Comparison of ENCODE assay signal across 8 mouse cellular contexts in the genomic region with DNA sequence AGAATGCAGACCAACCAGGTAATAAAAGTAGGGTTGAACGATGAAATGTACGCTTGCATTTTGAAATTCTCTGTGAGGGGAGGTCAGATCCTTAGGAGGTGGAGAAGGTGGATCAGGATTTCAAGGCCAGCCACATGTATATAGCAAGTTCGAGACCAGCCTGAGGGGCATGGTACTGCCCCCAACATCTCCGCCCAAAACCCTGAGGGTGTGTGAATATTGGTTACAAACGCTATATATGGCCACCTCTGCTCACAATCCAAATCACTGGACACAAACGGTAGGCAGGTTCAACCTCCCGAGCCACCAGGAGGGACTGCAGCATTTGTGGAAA. TPM values are rescaled to one million over a fixed set of nuclear protein-coding genes. Genes with fewer than 3 reads are reported as not detected.
A peak's percentile ranks its signal among the peaks of the same experiment; 100 is the strongest.
DNase-seq lines count a peak whose midpoint lies in the region; ATAC-seq and TF ChIP-seq lines count a peak whose summit lies in the region.

No protein-coding gene starts in this region.

- under 1% methylated on average over 7 of the region's 7 CpGs for WGBS in kidney, postnatal 0 days
- WGBS in embryonic facial prominence, embryonic 11.5 days, result under 1% methylated on average over 7 of the region's 7 CpGs
- under 1% methylated on average over 7 of the region's 7 CpGs for WGBS in intestine, postnatal 0 days

- no peaks in the 10 kb centered on the region for H3K4me1 ChIP-seq in kidney, postnatal 0 days (replicated peaks; ENCODE audit: insufficient read depth, low read length)
- H3K4me1 ChIP-seq in embryonic facial prominence, embryonic 11.5 days (ENCODE audit: control insufficient read depth, insufficient read depth, low read length), result no peaks in the 10 kb centered on the region
- H3K4me1 ChIP-seq in intestine, postnatal 0 days (replicated peaks; ENCODE audit: control insufficient read depth, insufficient read depth, low read length), result no peaks in the 10 kb centered on the region; the same call in 1 of the 2 replicates

- no peak for DNase-seq in kidney, postnatal 0 days (ENCODE audit: low spot score)
- no peak for DNase-seq in kidney, postnatal 10 days
- no peak for DNase-seq in embryonic facial prominence, embryonic 11.5 days (ENCODE audit: low spot score)
- DNase-seq in ovary, postnatal 36 days (ENCODE audit: low spot score), result no peak
- no peak for DNase-seq in spleen, postnatal 10 days (ENCODE audit: low spot score in 2 of 2)
- DNase-seq in adrenal gland, adult 8-10 months, result no peak

- H3K27ac ChIP-seq in kidney, postnatal 0 days, result no peak overlapping the region
- H3K27ac ChIP-seq in embryonic facial prominence, embryonic 11.5 days (replicated peaks; ENCODE audit: low read depth, low read length), result no peak overlapping the region
- H3K27ac ChIP-seq in intestine, postnatal 0 days (ENCODE audit: low read depth, low read length), result peak overlapping the region; percentile 11; the same call in 1 of the 2 replicates

- H3K9ac ChIP-seq in kidney, postnatal 0 days (ENCODE audit: low read depth, low read length), result peak overlapping the region; percentile 75; the same call in 1 of the 2 replicates
- H3K9ac ChIP-seq in embryonic facial prominence, embryonic 11.5 days (replicated peaks; ENCODE audit: low read length), result peak overlapping the region; percentile 84; the same call in 1 of the 2 replicates
- peak overlapping the region; percentile 60 for H3K9ac ChIP-seq in intestine, postnatal 0 days (ENCODE audit: low read depth, low read length)

- H3K9me3 ChIP-seq in kidney, postnatal 0 days (replicated peaks; ENCODE audit: low read length), result no peaks in the 10 kb centered on the region
- H3K9me3 ChIP-seq in embryonic facial prominence, embryonic 11.5 days (replicated peaks; ENCODE audit: control insufficient read depth, low read length), result no peaks in the 10 kb centered on the region
- no peaks in the 10 kb centered on the region for H3K9me3 ChIP-seq in intestine, postnatal 0 days (ENCODE audit: control insufficient read depth)

- H3K4me3 ChIP-seq in kidney, postnatal 0 days (replicated peaks; ENCODE audit: low read depth, low read length), result peak overlapping the region; percentile 82
- H3K4me3 ChIP-seq in embryonic facial prominence, embryonic 11.5 days (ENCODE audit: low read depth, low read length), result peak overlapping the region; percentile 74
- peak overlapping the region; percentile 79 for H3K4me3 ChIP-seq in intestine, postnatal 0 days (ENCODE audit: low read depth, low read length)
- H3K4me3 ChIP-seq in myocyte, result peak overlapping the region; percentile 72

- peak overlapping the region; percentile 87 for H3K4me2 ChIP-seq in kidney, postnatal 0 days (ENCODE audit: low read length)
- 0 out of 2 replicates have a peak overlapping the region, but pooled peaks have one; percentile 1 for H3K4me2 ChIP-seq in embryonic facial prominence, embryonic 11.5 days (ENCODE audit: low read depth, low read length)
- peak overlapping the region; percentile 98 for H3K4me2 ChIP-seq in intestine, postnatal 0 days (replicated peaks; ENCODE audit: low read depth)
- peak overlapping the region; percentile 91 for H3K4me2 ChIP-seq in myocyte (ENCODE audit: low read depth)

- H3K27me3 ChIP-seq in kidney, postnatal 0 days (ENCODE audit: insufficient read depth, low read length), result no peaks in the 10 kb centered on the region
- no peaks in the 10 kb centered on the region for H3K27me3 ChIP-seq in embryonic facial prominence, embryonic 11.5 days (ENCODE audit: control insufficient read depth, insufficient read depth, low read length)
- no peaks in the 10 kb centered on the region for H3K27me3 ChIP-seq in intestine, postnatal 0 days (replicated peaks; ENCODE audit: control insufficient read depth, insufficient read depth, low read length)
- no peaks in the 10 kb centered on the region for H3K27me3 ChIP-seq in myocyte (ENCODE audit: control insufficient read depth, insufficient read depth, insufficient read length)

- no peaks in the 10 kb centered on the region for H3K36me3 ChIP-seq in kidney, postnatal 0 days (ENCODE audit: insufficient read depth, low read length)
- no peaks in the 10 kb centered on the region; the same call in 1 of the 2 replicates for H3K36me3 ChIP-seq in embryonic facial prominence, embryonic 11.5 days (replicated peaks; ENCODE audit: control insufficient read depth, insufficient read depth, low read depth, low read length)
- no peaks in the 10 kb centered on the region for H3K36me3 ChIP-seq in intestine, postnatal 0 days (ENCODE audit: control insufficient read depth, insufficient read depth)
- H3K36me3 ChIP-seq in myocyte (ENCODE audit: control insufficient read depth, insufficient read depth), result no peaks in the 10 kb centered on the region

- no peaks in the 10 kb centered on the region for H3K79me2 ChIP-seq in myocyte (ENCODE audit: control insufficient read depth, insufficient read depth)

- no peak for TF ChIP-seq POLR2A in myocyte (IDR thresholded peaks at IDR 0.05; ENCODE audit: insufficient read length, low read depth)

- ATAC-seq in kidney, postnatal 0 days (replicated peaks; ENCODE audit: low FRiP score, low read depth), result no peak
- ATAC-seq in embryonic facial prominence, embryonic 11.5 days (replicated peaks; ENCODE audit: insufficient number of reproducible peaks, low FRiP score, low TSS enrichment, low read depth), result peak; percentile 68; the same call in 1 of the 2 replicates
- peak; percentile 38 for ATAC-seq in intestine, postnatal 0 days

- TF ChIP-seq CTCF in kidney, postnatal 0 days (IDR thresholded peaks at IDR 0.05; ENCODE audit: low read depth), result no peak
- TF ChIP-seq CTCF in intestine, postnatal 0 days (IDR thresholded peaks at IDR 0.05; ENCODE audit: low read depth), result no peak

- H3ac ChIP-seq in myocyte (ENCODE audit: control insufficient read depth, insufficient read length), result peak overlapping the region; percentile 48

TF ChIP-seq in myocyte, 11 proteins besides CTCF, POLR2A, EP300 and RAD21:
- TF ChIP-seq TCF3 (IDR thresholded peaks at IDR 0.05; ENCODE audit: insufficient read length, low read depth) (no peak), MYOG (IDR thresholded peaks at IDR 0.05; ENCODE audit: control insufficient read depth in 1 of 3, insufficient read depth in 1 of 3, insufficient read length in 2 of 3, low read depth in 2 of 3) (no peak), MAX (IDR thresholded peaks at IDR 0.05; ENCODE audit: low read depth) (no peak), USF1 (IDR thresholded peaks at IDR 0.05; ENCODE audit: low read depth) (no peak), TCF12 (IDR thresholded peaks at IDR 0.05; ENCODE audit: insufficient read depth, poor library complexity, severe bottlenecking) (no peak), SRF (IDR thresholded peaks at IDR 0.05; ENCODE audit: control insufficient read depth, insufficient read length, low read depth) (no peak)

RNA-seq across cellular contexts. Expression of a gene that starts 0.3 kb away (rescaled TPM):
- 8.5 and 9.6 TPM in 2 replicates for polyA plus RNA-seq in kidney, postnatal 0 days (2015; fragmentation: Nextera tagmentation; extraction: Ambion mirVana)
- 28.2 and 30.4 TPM in 2 replicates for polyA plus RNA-seq in embryonic facial prominence, embryonic 11.5 days (2014; fragmentation: Nextera tagmentation; extraction: Ambion mirVana)
- 1.2 TPM in 2 replicates for polyA plus RNA-seq in intestine, postnatal 0 days (2015; fragmentation: Nextera tagmentation; extraction: Ambion mirVana)
- 0.89 TPM for polyA plus RNA-seq in myocyte (2012; fragmentation: generic; extraction: Trizol)
- total RNA-seq in adrenal gland, adult 8-10 months (2022), result 1 to 10 TPM; 1.5 to 6.2 (median 3.6) TPM

RNA-seq across cellular contexts. Expression of a gene that starts 36.4 kb away (rescaled TPM):
- not detected in 2 replicates for polyA plus RNA-seq in kidney, postnatal 0 days (2015; fragmentation: Nextera tagmentation; extraction: Ambion mirVana)
- polyA plus RNA-seq in embryonic facial prominence, embryonic 11.5 days (2014; fragmentation: Nextera tagmentation; extraction: Ambion mirVana), result 0.24 TPM in 1 of 2 replicates, not detected in the other
- polyA plus RNA-seq in intestine, postnatal 0 days (2015; fragmentation: Nextera tagmentation; extraction: Ambion mirVana), result not detected in 2 replicates
- polyA plus RNA-seq in myocyte (2012; fragmentation: generic; extraction: Trizol), result not detected
- total RNA-seq in adrenal gland, adult 8-10 months (2022), result not detected

Comparison
In these comparisons a context has a peak if more than half of its experiments do, and no peak if none do; other contexts are left out.
1. H3K4me2 ChIP-seq: peak in every context shown above with its lines; median percentile 98 in intestine, postnatal 0 days; 91 in myocyte; 87 in kidney, postnatal 0 days; 1 in embryonic facial prominence, embryonic 11.5 days.